Mouse (Mus musculus) spleen, postnatal 10 days (tissue): ENCODE measurements around the gene Apoa5.

Source experiments
- DNase-seq, 2 experiments: peaks; one replicate each; pipeline ENCODE4 v3.0.0; 2021 to 2022; ENCODE audit warnings: low spot score in 2 of 2

The Apoa5 gene

GRCm38 (mm10) chr9:46268343-46268873 is at the start of gene Apoa5:
Apoa5 (plus strand) TSS chr9:46268633.
- no peak for DNase-seq

DNA sequence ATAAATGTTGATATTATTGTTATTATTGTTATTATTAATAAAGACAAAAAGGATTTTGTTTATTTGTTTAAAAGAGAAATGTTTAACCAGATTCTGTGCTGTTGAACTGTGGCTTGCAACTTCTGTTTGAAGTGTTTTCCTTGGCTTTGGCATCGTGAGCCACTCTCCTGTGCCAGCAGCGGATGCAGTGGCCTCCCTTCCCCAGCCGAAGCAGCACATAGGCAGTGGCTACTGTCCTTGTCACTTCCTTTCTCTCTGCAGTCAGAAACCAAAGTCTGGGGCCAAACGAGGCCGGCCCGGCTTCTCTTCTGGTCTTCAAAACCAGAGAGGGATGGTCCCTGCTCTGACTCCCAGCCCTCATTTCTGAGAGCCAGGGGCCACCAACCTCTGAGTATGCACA is 45.3 kb upstream of the Apoa5 start:
- DNase-seq: no peak

- no peak for DNase-seq
Observed at GRCm38 (mm10) chr9:46224101-46224500, 44.3 kb upstream of the Apoa5 start.

DNA sequence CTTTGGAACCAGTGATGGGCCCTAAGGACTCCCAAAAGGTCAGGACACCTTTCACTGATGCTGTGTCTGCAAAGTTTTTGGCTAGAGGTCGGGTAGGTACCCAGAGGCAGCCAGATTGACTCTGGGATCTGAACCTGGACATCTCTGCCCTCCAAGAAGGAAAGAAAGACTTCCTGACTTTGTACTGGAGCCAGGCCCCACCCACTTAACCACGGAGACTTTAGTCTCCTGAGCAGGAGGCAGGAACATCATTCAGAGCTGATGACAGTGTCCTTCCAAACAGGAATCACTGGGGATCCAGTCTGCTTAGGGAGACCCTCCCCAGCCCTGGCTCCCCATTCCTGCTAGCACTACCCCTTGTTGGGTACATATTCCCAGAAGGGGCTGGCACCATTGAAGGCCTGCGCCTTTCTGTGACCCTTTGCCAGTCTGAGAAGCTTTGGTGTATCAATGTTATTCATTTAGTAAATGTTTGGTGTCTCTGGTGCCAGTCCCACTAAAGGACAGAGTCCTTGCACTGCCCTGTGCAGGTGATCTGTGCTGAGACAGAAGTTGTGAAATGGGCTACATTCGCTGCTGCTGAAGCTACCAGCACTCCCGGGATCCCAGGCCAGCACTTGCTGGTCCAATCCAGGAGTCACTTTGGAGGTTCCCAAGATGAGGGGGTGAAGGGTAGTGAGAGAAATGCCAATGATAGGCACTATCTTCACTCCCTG is 43.3 kb upstream of the Apoa5 start:
- DNase-seq: no peak

DNA sequence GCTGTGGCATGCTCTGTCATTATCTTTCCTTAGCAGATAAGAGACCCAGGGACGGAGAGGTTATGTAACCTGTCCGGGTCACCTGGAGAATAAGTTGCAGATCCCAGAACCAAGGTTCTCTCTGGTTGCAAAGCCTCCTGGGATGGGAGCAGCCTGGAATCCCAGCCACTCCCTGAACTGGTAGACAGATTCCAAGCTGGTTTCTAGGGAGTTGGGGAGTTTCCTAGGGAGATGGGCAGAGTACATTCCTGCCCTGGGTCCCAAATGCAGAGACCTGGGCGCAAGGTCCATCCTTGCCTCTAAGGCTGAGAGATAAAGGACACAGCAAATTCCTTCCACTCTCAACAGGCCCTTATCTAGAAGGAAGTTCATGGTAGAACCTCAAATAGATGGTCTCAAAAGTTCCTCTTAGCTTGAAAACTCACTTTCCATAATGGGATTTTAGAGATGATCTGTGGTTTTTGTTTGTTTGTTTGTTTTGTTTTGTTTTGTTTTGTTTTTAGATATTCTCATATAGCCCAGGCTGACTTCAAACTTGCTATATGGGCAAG is 41.3 kb upstream of the Apoa5 start:
- DNase-seq: no peak

GRCm38 (mm10) chr9:46228491-46228890 is 39.9 kb upstream of the Apoa5 start, which contains the start of gene Apoa1:
Apoa1 (plus strand) TSS chr9:46228580.
- no peak for DNase-seq

GRCm38 (mm10) chr9:46229573-46230449 is 38.6 kb upstream of the Apoa5 start:
- DNase-seq: peak; percentile 17 to 64

- DNase-seq: no peak
Observed at GRCm38 (mm10) chr9:46230450-46230975, 37.9 kb upstream of the Apoa5 start.

GRCm38 (mm10) chr9:46235196-46235595 is 33.2 kb upstream of the Apoa5 start:
- no peak for DNase-seq

GRCm38 (mm10) chr9:46235596-46235648 is 33.0 kb upstream of the Apoa5 start, which contains the start of gene Apoc3:
Apoc3 (minus strand) TSS chr9:46235636.
- DNase-seq: no peak

DNA sequence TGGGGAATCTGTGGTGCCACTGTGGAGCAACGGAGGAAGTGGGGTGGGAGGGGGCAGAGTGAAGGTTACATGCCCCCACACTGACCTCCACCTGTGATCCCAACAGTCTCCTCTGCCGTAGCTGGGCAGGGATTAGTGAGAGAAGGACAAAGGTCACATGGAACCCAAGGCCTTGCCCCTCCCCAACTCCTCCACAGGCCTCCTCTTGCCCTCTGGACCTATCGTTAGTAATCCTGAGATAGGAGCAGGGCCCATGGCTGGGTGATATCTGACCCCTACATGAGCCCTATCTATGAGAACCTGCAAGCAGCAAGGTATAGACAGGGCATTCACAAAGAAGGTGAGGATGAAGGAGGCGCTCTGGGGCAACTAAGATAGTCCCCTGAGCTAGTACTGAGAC is 32.8 kb upstream of the Apoa5 start:
- no peak for DNase-seq

DNA sequence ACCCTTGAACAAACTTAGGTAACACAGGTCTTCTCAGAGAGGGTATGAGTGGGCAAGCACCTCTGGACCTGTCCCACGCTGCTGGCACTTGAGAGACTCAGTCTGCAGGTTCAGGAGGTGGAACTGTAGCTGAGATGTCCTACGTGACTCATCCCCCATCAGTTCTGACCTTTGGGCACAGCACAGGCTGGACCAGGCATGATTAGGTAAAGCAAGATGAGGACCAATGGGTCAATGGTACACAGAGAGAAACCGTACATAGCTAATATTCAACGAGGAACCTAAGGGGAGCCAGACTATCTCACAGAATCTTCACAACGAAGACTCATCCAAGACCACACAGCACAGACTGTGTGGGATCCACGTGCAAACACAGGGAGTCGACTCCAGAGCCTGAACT is 29.6 kb upstream of the Apoa5 start:
- DNase-seq: no peak

- DNase-seq: no peak
Observed at GRCm38 (mm10) chr9:46240526-46241153, 27.8 kb upstream of the Apoa5 start, which contains the start of gene Apoa4. Apoa4 (plus strand) TSS chr9:46240696.

- DNase-seq: no peak
Observed at GRCm38 (mm10) chr9:46241818-46242217, 26.6 kb upstream of the Apoa5 start.

DNA sequence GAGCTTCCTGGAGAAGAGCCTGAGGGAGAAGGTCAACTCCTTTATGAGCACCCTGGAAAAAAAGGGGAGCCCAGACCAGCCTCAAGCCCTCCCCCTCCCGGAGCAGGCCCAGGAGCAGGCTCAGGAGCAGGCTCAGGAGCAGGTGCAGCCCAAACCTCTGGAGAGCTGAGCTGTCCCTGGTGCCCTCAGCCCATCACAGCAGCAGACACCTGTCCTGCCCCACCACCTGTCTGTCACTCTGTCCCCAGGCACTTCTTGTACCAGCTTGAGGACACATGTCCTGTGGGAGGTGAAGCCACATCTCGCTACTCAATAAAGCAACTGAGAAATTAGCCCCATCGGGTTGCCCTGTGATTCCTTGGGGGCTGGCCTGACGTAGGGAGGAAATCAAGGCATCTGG is 25.3 kb upstream of the Apoa5 start:
- DNase-seq: no peak

GRCm38 (mm10) chr9:46243584-46243983 is 24.8 kb upstream of the Apoa5 start:
- DNase-seq: no peak

DNA sequence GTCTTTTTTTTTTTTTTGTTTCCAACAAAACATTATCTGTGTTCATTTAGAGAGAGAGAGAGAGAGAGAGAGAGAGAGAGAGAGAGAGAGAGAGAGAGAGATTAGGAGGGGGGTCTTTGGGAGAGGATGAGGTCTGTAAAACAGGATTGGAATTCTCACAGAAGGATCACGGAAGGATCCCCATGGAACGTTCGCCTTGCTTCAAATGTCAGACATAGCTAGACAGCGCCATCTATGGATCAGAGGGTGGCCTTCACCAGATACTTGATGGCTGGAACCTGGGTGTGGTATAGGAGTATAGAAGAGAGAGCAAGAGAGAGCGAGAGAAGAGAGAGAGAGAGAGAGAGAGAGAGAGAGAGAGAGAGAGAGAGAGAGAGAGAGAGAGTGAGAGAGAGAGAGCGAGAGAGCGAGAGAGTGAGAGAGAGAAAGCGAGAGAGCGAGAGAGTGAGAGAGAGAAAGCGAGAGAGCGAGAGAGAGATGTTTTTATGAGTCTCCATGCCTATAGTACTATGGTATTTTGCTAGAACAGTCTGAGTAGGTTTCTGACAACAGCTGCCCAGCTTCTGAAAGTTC is 21.6 kb upstream of the Apoa5 start:
- DNase-seq: peak in 1 of 2 experiments; percentile 53

GRCm38 (mm10) chr9:46256177-46256576 is 12.3 kb upstream of the Apoa5 start:
- no peak for DNase-seq

DNA sequence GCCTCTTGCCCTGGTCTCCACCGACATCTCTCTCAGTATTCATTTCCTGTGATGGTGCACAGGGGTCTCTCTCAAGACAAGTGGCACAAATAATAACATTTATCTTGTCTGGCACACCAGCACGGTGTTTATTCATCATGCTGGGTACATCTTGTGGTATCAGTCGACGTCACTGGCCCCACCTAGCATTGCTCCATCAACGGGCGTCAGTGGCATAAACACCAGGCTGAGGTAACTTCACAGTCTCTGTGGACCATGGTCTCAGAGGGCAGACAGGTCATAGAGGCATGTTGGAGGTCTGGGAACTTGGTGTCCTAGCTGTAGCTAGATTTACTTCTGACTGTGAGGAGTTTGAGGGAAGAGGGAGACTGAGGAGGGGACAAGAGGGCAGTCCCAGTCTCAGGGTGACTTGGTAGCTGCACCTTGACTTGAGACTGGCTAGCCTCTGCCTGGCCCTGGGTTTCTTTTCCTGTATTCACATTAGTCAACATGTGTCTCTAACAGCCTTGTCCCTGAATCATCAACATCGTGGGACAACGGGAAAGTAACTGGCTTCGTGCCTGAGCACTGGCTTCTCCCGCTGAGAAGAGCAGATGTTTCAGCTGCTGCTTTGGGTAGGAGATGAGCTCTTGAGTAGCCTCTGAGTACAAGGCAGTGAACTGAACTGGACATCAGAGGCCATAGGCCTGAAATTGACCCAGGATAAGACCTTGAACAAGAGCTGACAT is 11.6 kb upstream of the Apoa5 start:
- DNase-seq: no peak

GRCm38 (mm10) chr9:46257546-46257945 is 10.9 kb upstream of the Apoa5 start:
- DNase-seq: no peak

- DNase-seq: no peak
Observed at GRCm38 (mm10) chr9:46259111-46259510, 9.3 kb upstream of the Apoa5 start.
